Mouse (Mus musculus): ENCODE measurements around the gene Csnk1g2. TPM values are rescaled to one million over a fixed set of nuclear protein-coding genes. Genes with fewer than 3 reads are reported as not detected.

Gene Csnk1g2
- polyA plus RNA-seq, 1 experiment from 2014 or later = 89.0 TPM

Small RNA genes within 50 kb of the gene (microRNA-seq; reads per million reads assigned to microRNA genes)
- gene Mir6912 = not detected

Other genes with a start within 250 kb of the Csnk1g2 start
- gene Mex3d, start 235.2 kb upstream of the Csnk1g2 start, polyA plus RNA-seq (2015; fragmentation: Nextera tagmentation; extraction: Ambion mirVana) = 3.8 and 4.5 TPM in 2 replicates
- gene Mbd3, start 223.3 kb upstream of the Csnk1g2 start, polyA plus RNA-seq (2015; fragmentation: Nextera tagmentation; extraction: Ambion mirVana) = 170 and 182 TPM in 2 replicates
- gene Uqcr11, start 216.0 kb upstream of the Csnk1g2 start, polyA plus RNA-seq (2015; fragmentation: Nextera tagmentation; extraction: Ambion mirVana) = 1,246 and 1,505 TPM in 2 replicates
- gene Tcf3, start 189.2 kb upstream of the Csnk1g2 start, polyA plus RNA-seq (2015; fragmentation: Nextera tagmentation; extraction: Ambion mirVana) = 55.9 and 57.6 TPM in 2 replicates
- not detected in 2 replicates for gene Onecut3, start 128.0 kb upstream of the Csnk1g2 start, polyA plus RNA-seq (2015; fragmentation: Nextera tagmentation; extraction: Ambion mirVana)
- 0.11 and 0.13 TPM in 2 replicates for gene Atp8b3, start 83.7 kb upstream of the Csnk1g2 start, polyA plus RNA-seq (2015; fragmentation: Nextera tagmentation; extraction: Ambion mirVana)
- 15.9 and 17.7 TPM in 2 replicates for gene Rexo1, start 61.3 kb upstream of the Csnk1g2 start, polyA plus RNA-seq (2015; fragmentation: Nextera tagmentation; extraction: Ambion mirVana)
- 5.1 and 6.2 TPM in 2 replicates for gene Klf16, start 45.5 kb upstream of the Csnk1g2 start, polyA plus RNA-seq (2015; fragmentation: Nextera tagmentation; extraction: Ambion mirVana)
- 81.7 and 85.1 TPM in 2 replicates for gene Abhd17a, start 32.5 kb upstream of the Csnk1g2 start, polyA plus RNA-seq (2015; fragmentation: Nextera tagmentation; extraction: Ambion mirVana)
- 65.9 and 70.4 TPM in 2 replicates for gene Scamp4, start 20.0 kb upstream of the Csnk1g2 start, polyA plus RNA-seq (2015; fragmentation: Nextera tagmentation; extraction: Ambion mirVana)
- 4.4 and 5.6 TPM in 2 replicates for gene Adat3, start 20.0 kb upstream of the Csnk1g2 start, polyA plus RNA-seq (2015; fragmentation: Nextera tagmentation; extraction: Ambion mirVana)
- gene Gm49322, start 16.8 kb upstream of the Csnk1g2 start, polyA plus RNA-seq (2015; fragmentation: Nextera tagmentation; extraction: Ambion mirVana) = 1.5 and 1.7 TPM in 2 replicates
- gene Btbd2, start 34.2 kb downstream of the Csnk1g2 start, polyA plus RNA-seq (2015; fragmentation: Nextera tagmentation; extraction: Ambion mirVana) = 50.9 and 53.7 TPM in 2 replicates
- 78.2 and 78.7 TPM in 2 replicates for gene Mknk2, start 55.3 kb downstream of the Csnk1g2 start, polyA plus RNA-seq (2015; fragmentation: Nextera tagmentation; extraction: Ambion mirVana)
- gene Mob3a, start 79.1 kb downstream of the Csnk1g2 start, polyA plus RNA-seq (2015; fragmentation: Nextera tagmentation; extraction: Ambion mirVana) = 26.0 and 27.2 TPM in 2 replicates
- gene Izumo4, start 79.3 kb downstream of the Csnk1g2 start, polyA plus RNA-seq (2015; fragmentation: Nextera tagmentation; extraction: Ambion mirVana) = 12.7 and 13.5 TPM in 2 replicates
- 44.0 and 46.4 TPM in 2 replicates for gene Ap3d1, start 119.4 kb downstream of the Csnk1g2 start, polyA plus RNA-seq (2015; fragmentation: Nextera tagmentation; extraction: Ambion mirVana)
- gene Dot1l, start 132.4 kb downstream of the Csnk1g2 start, polyA plus RNA-seq (2015; fragmentation: Nextera tagmentation; extraction: Ambion mirVana) = 17.9 and 19.1 TPM in 2 replicates
- 46.3 and 53.4 TPM in 2 replicates for gene Sf3a2, start 175.4 kb downstream of the Csnk1g2 start, polyA plus RNA-seq (2015; fragmentation: Nextera tagmentation; extraction: Ambion mirVana)
- gene Plekhj1, start 175.8 kb downstream of the Csnk1g2 start, polyA plus RNA-seq (2015; fragmentation: Nextera tagmentation; extraction: Ambion mirVana) = 79.6 and 86.5 TPM in 2 replicates
- 0.11 TPM in 1 of 2 replicates, not detected in the other for gene Amh, start 182.4 kb downstream of the Csnk1g2 start, polyA plus RNA-seq (2015; fragmentation: Nextera tagmentation; extraction: Ambion mirVana)
- gene Jsrp1, start 190.7 kb downstream of the Csnk1g2 start, polyA plus RNA-seq (2015; fragmentation: Nextera tagmentation; extraction: Ambion mirVana) = 5.7 and 5.9 TPM in 2 replicates
- 2,053 and 2,109 TPM in 2 replicates for gene Oaz1, start 203.8 kb downstream of the Csnk1g2 start, polyA plus RNA-seq (2015; fragmentation: Nextera tagmentation; extraction: Ambion mirVana)
- gene Lingo3, start 221.2 kb downstream of the Csnk1g2 start, polyA plus RNA-seq (2015; fragmentation: Nextera tagmentation; extraction: Ambion mirVana) = 0.16 and 0.34 TPM in 2 replicates
- gene Lsm7, start 232.4 kb downstream of the Csnk1g2 start, polyA plus RNA-seq (2015; fragmentation: Nextera tagmentation; extraction: Ambion mirVana) = 157 and 171 TPM in 2 replicates
- gene Sppl2b, start 232.4 kb downstream of the Csnk1g2 start, polyA plus RNA-seq (2015; fragmentation: Nextera tagmentation; extraction: Ambion mirVana) = 27.7 and 28.5 TPM in 2 replicates
- gene Tmprss9, start 249.0 kb downstream of the Csnk1g2 start, polyA plus RNA-seq (2015; fragmentation: Nextera tagmentation; extraction: Ambion mirVana) = 0.05 and 0.07 TPM in 2 replicates